Mouse (Mus musculus): ENCODE data around the gene Tmem161b. TPM values are rescaled to one million over a fixed set of nuclear protein-coding genes. Genes with fewer than 3 reads are reported as not detected.

Gene Tmem161b
- polyA plus RNA-seq (2021; fragmentation: Nextera tagmentation), result 15.3 and 33.1 TPM in 2 replicates
- long read RNA-seq, experiment 1, transcript Tmem161b-202 (12 exons, 2,632 nt), result minor isoform, 6 of 126 reads
- long read RNA-seq, experiment 1, transcript Tmem161b-201 (12 exons, 2,857 nt), result major isoform, 50 of 126 reads
- long read RNA-seq, experiment 1, partial matches to known transcripts, result 11 of 126 reads
- long read RNA-seq, experiment 1, other reads (novel, unspliced or antisense), result 56 of 126 reads
- long read RNA-seq, experiment 2, transcript Tmem161b-201 (12 exons, 2,857 nt), result major isoform, 7 of 23 reads
- long read RNA-seq, experiment 2, partial matches to known transcripts, result 6 of 23 reads
- long read RNA-seq, experiment 2, other reads (novel, unspliced or antisense), result 8 of 23 reads

DNA sequence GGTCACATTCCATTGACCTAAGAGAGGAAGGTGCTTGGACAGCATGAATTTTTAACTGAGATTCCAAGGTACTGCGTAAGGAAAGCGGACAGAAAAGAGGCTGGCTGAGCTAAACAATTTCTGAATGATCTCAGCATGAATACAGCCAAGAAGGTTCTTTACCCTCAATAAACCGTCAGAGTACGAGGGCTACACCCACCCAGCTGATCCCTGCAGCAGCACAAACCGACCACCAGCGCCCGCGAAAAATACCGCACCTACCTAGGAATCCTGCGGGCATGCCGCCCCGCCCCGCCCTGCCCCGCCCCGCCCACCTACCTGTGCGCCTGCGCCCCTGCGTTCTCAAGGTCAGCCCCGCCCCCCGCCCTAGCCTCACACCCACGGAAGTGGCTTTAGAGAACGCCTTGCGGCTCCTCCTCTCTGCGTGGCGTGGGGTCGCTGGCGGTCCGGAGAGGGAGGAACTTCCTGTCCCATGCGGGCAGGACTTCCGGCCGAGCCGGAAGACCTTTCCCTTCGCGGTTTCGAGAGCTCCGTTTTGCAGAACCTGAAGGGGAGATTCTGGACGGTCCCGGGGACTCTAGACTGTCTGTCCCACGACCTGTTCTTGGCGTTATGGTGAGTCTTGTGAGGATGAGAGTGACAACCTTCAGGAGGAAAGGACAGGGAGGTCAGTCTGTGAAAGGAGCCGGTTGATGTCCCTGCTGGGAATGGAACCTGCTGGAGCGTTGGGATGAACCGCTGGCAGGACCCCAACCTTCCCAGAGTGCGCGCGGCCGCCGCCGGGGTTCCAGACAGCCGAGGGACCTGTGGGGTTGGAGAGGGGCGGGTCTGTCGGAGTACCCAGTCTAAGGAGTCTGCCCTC lies at the start of gene Tmem161b:
Gene Tmem161b, plus strand, starts transcription at position 477 of the 862 bp plus-strand sequence.

Data from left cerebral cortex, adult 6 months (tissue).